Mouse (Mus musculus) neutrophil, adult 65 days (primary cell): Measurements from ENCODE around the gene Kcmf1. TPM values are rescaled to one million over a fixed set of nuclear protein-coding genes. Genes with fewer than 3 reads are reported as not detected.

ENCODE experiments used
- total RNA-seq: library from RNA; stranded (reverse); gene quantifications from 2 replicates; pipeline ENCODE4 v1.2.4, GENCODE M21; 2023

Gene Kcmf1
- 39.3 and 49.2 TPM in 2 replicates for total RNA-seq

GRCm38 (mm10) chr6:72899781-72900681 is at the start of gene Kcmf1:
TSS of gene Kcmf1 (minus strand) at chr6:72899979.

Other genes starting within 250 kb of the Kcmf1 start
- gene Tcf7l1, start 110.7 kb downstream of the Kcmf1 start, total RNA-seq: 0.35 TPM in 1 of 2 replicates, not detected in the other
- gene Tmsb10, start 58.8 kb upstream of the Kcmf1 start, total RNA-seq: 688 and 730 TPM in 2 replicates